Comparison of ENCODE assay signal across 17 mouse cellular contexts in the genomic region with DNA sequence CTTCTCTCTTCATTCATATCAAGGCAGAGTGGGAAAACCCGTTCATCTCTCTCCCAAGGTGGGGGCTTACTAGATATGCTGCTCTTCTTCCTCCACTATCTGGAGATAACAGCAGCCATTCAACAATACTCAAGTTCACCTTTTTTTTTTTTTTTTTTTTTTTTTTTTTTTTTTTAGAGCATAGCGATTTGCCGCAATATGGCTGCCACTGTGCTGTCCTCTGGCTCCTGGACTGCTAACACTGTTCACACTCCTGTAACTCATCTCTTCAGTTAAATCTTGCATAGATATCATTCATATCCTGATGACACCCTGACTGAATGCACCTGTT. TPM values are rescaled to one million over a fixed set of nuclear protein-coding genes. Genes with fewer than 3 reads are reported as not detected.
"Had no signal": no experiment of that assay in that cellular context is flagged by ENCODE, and none has a peak within 500 bp of the region (broad histone marks: within the 10 kb centered on the region; RNA-seq: fewer than 3 reads in every experiment).

No protein-coding gene starts in this region.

- H3K4me3 ChIP-seq: neural tube, embryonic 13.5 days; neural tube, embryonic 15.5 days; stomach, embryonic 15.5 days had no signal

- H3K4me1 ChIP-seq: neural tube, embryonic 13.5 days; neural tube, embryonic 15.5 days; stomach, embryonic 15.5 days had no signal

- H3K4me2 ChIP-seq: neural tube, embryonic 13.5 days; neural tube, embryonic 15.5 days; stomach, embryonic 15.5 days had no signal

- H3K27me3 ChIP-seq: neural tube, embryonic 13.5 days; neural tube, embryonic 15.5 days; stomach, embryonic 15.5 days had no signal

- DNase-seq: retina, postnatal 1 day; right cerebral cortex, adult 18-20 months; right cerebral cortex, postnatal 14 days; right cerebral cortex, postnatal 25 days; right cerebral cortex, postnatal 4 days; spleen, adult 18-20 months; thymus, adult 18-20 months; thymus, adult 2 months; thymus, postnatal 14 days; thymus, postnatal 25 days; thymus, postnatal 36 days; thymus, postnatal 4 days had no signal

- H3K9me3 ChIP-seq: neural tube, embryonic 13.5 days; neural tube, embryonic 15.5 days; stomach, embryonic 15.5 days had no signal

- H3K9ac ChIP-seq: neural tube, embryonic 13.5 days; neural tube, embryonic 15.5 days; stomach, embryonic 15.5 days had no signal

- H3K36me3 ChIP-seq: neural tube, embryonic 13.5 days; neural tube, embryonic 15.5 days; stomach, embryonic 15.5 days had no signal

- H3K27ac ChIP-seq: neural tube, embryonic 13.5 days; neural tube, embryonic 15.5 days; stomach, embryonic 15.5 days; stomach, postnatal 0 days had no signal

RNA-seq across cellular contexts. Expression of gene Plppr4, which starts 51.1 kb away (rescaled TPM):
- polyA plus RNA-seq: small intestine, adult 2 months had no signal
